Mouse (Mus musculus): ENCODE measurements around the gene Kif14.

DNA sequence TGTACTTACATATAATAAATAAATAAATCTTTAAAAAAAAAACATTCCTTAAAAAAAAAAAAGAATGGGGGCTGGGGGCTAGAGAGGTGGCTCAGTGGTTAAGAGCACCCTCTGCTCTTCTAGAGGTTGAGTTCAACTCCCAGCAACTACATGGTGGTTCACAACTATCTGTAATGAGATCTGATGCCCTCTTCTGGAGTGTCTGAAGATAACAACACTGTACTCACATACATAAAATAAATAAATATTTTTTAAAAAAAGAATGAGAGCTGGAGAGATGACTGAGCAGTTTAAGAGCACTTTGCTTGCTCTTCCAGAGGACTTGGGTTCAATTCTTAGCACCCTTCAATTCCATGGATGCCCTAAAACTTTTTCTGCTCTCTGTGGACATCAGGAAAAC lies 975 bp upstream of the Kif14 start:
- TF ChIP-seq ZKSCAN1 (IDR thresholded peaks at IDR 0.05; ENCODE audit: low read depth, low read length) (no peak), CTCF (IDR thresholded peaks at IDR 0.05 in 2 of 3, conservative IDR thresholded peaks at IDR 0.05 in 1 of 3; ENCODE audit: control insufficient read depth in 1 of 3, insufficient read depth in 1 of 3, low read depth in 2 of 3, low read length in 3 of 3, poor library complexity in 1 of 3, severe bottlenecking in 1 of 3) (no peak), MAX (IDR thresholded peaks at IDR 0.05; ENCODE audit: low read length) (no peak), RAD21 (IDR thresholded peaks at IDR 0.05; ENCODE audit: low read depth, low read length) (no peak), POLR2A (IDR thresholded peaks at IDR 0.05; ENCODE audit: control insufficient read depth in 1 of 2, insufficient read depth in 1 of 2, low read depth in 1 of 2, low read length in 2 of 2, poor library complexity in 1 of 2) (no peak), MAFK (IDR thresholded peaks at IDR 0.05; ENCODE audit: borderline replicate concordance, low read depth, low read length) (no peak), ZNF384 (IDR thresholded peaks at IDR 0.05; ENCODE audit: low read depth, low read length) (no peak), MAZ (IDR thresholded peaks at IDR 0.05; ENCODE audit: low read depth, low read length) (no peak)
